Mouse (Mus musculus): ENCODE measurements around the gene Vmn1r32.

DNA sequence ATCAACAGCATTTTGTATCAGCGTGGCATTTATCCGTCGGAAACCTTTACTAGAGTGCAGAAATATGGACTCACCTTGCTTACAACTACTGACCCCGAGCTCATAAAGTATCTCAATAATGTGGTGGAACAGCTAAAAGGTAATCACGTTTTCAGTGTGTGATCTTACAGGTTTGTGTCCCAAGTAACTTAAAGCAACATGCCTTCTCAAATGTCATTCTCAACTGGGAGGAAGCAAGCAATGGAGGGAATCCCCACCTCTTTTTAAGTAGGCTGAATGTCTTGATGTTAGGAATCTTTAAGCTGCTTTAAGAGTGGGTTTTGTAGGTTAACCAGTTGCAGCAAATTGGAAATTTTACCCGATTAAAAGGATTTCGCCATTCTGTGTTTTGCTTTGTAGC, 23.9 kb downstream of the Vmn1r32 start:
- TF ChIP-seq POLR2A (IDR thresholded peaks at IDR 0.05; ENCODE audit: borderline replicate concordance, low read depth, low read length) (no peak), CTCF (IDR thresholded peaks at IDR 0.05; ENCODE audit: low read depth, low read length) (no peak)
